In genomic region chr17:6685288-6685818, GRCm38 (mm10) we compare ENCODE assay signal across 10 mouse cellular contexts. TPM values are rescaled to one million over a fixed set of nuclear protein-coding genes. Genes with fewer than 3 reads are reported as not detected.
A peak's percentile ranks its signal among the peaks of the same experiment; 100 is the strongest.
DNase-seq lines count a peak whose midpoint lies in the region; ATAC-seq and TF ChIP-seq lines count a peak whose summit lies in the region.
"Not testable (repeated sequence)": the region's sequence is repeated elsewhere in the genome, so short reads cannot be mapped to it uniquely, and the experiment has no call there.
"Had no signal": no experiment of that assay in that cellular context is flagged by ENCODE, and none has a peak within 500 bp of the region (broad histone marks: within the 10 kb centered on the region; RNA-seq: fewer than 3 reads in every experiment).

No protein-coding gene starts in this region.

- not testable (repeated sequence) for H3K36me3 ChIP-seq in forebrain, embryonic 13.5 days (ENCODE audit: poor library complexity, severe bottlenecking); hindbrain, embryonic 13.5 days; limb, embryonic 11.5 days (ENCODE audit: control insufficient read depth, insufficient read depth, low read length)

- WGBS in forebrain, embryonic 13.5 days = 49% methylated on average over 4 of the region's 8 CpGs
- 47% methylated on average over 5 of the region's 8 CpGs for WGBS in hindbrain, embryonic 13.5 days
- 43% methylated on average over 3 of the region's 8 CpGs for WGBS in limb, embryonic 11.5 days

- not testable (repeated sequence) for H3K9ac ChIP-seq in forebrain, embryonic 13.5 days; hindbrain, embryonic 13.5 days; limb, embryonic 11.5 days (ENCODE audit: low read length)

- not testable (repeated sequence) for TF ChIP-seq CTCF in Patski (IDR thresholded peaks at IDR 0.05)

- H3K27me3 ChIP-seq in Patski; forebrain, embryonic 13.5 days; hindbrain, embryonic 13.5 days; limb, embryonic 11.5 days (ENCODE audit: control insufficient read depth, insufficient read depth, low read length): not testable (repeated sequence)

- not testable (repeated sequence) for H3K4me2 ChIP-seq in forebrain, embryonic 13.5 days; hindbrain, embryonic 13.5 days; limb, embryonic 11.5 days (ENCODE audit: low read depth, severe bottlenecking)

- not testable (repeated sequence) for H3K4me1 ChIP-seq in forebrain, embryonic 13.5 days; hindbrain, embryonic 13.5 days (replicated peaks); limb, embryonic 11.5 days (ENCODE audit: control insufficient read depth, insufficient read depth, low read length)

- POLR2A ChIA-PET in Patski (lab: Charles Lee) = not testable (repeated sequence)

- in situ Hi-C loops in Patski (cut with MboI; ENCODE audit: low pct_unique_long_range_greater_than_20kb) = loop anchor here (25.0 kb wide), 1 partner anchor 598 kb away; the partner anchor contains the start of genes Gtf2h5 and Serac1

- CTCF ChIA-PET in Patski (lab: Charles Lee) = not testable (repeated sequence)

- H3K27ac ChIP-seq in forebrain, embryonic 13.5 days; hindbrain, embryonic 13.5 days; limb, embryonic 11.5 days (replicated peaks; ENCODE audit: low read depth, low read length): not testable (repeated sequence)

- ATAC-seq in Patski = peak; percentile 12
- ATAC-seq in forebrain, embryonic 13.5 days = peak; percentile 66
- ATAC-seq in hindbrain, embryonic 13.5 days (ENCODE audit: low FRiP score) = peak; percentile 57; the same call in 1 of the 2 replicates
- ATAC-seq in limb, embryonic 11.5 days (ENCODE audit: insufficient number of reproducible peaks, low FRiP score, low TSS enrichment, low read depth) = peak; percentile 6; the same call in 1 of the 2 replicates
- peak; percentile 40; the same call in 1 of the 2 replicates for ATAC-seq in monocyte, adult 5-6 weeks (replicated peaks; ENCODE audit: insufficient number of reproducible peaks, low FRiP score, low TSS enrichment, poor library complexity, severe bottlenecking)

- not testable (repeated sequence) for H3K9me3 ChIP-seq in forebrain, embryonic 13.5 days (replicated peaks); hindbrain, embryonic 13.5 days; limb, embryonic 11.5 days (ENCODE audit: control insufficient read depth, low read length)

- not testable (repeated sequence) for DNase-seq in Patski (ENCODE audit: low read depth, low spot score); limb, embryonic 11.5 days (ENCODE audit: low spot score)
- peak; percentile 51 to 61 for DNase-seq in heart, adult 9 months (ENCODE audit: low spot score in 2 of 2)
- DNase-seq in lung, postnatal 36 days = peak; percentile 33
- DNase-seq in urinary bladder, postnatal 14 days (ENCODE audit: low spot score) = peak; percentile 11

- H3K4me3 ChIP-seq in forebrain, embryonic 13.5 days; hindbrain, embryonic 13.5 days; limb, embryonic 11.5 days (ENCODE audit: low read depth, low read length): not testable (repeated sequence)

RNA-seq across cellular contexts. Expression of gene Sytl3, which starts 26.5 kb away (rescaled TPM):
- not detected for polyA plus RNA-seq in Patski (2021)
- polyA plus RNA-seq in forebrain, embryonic 13.5 days (2015; fragmentation: Nextera tagmentation; extraction: Ambion mirVana) = 0.35 and 0.43 TPM in 2 replicates
- 0.40 and 0.78 TPM in 2 replicates for polyA plus RNA-seq in hindbrain, embryonic 13.5 days (2015; fragmentation: Nextera tagmentation; extraction: Ambion mirVana)
- not detected in 2 replicates for polyA plus RNA-seq in limb, embryonic 11.5 days (2014; fragmentation: Nextera tagmentation; extraction: Ambion mirVana)
- 92.4 to 237 TPM (median 127 TPM) in 3 replicates for total RNA-seq in monocyte, adult 5-6 weeks (2017)
- total RNA-seq: layer of hippocampus, postnatal 36 days had no signal
- polyA plus RNA-seq: midbrain, embryonic 12.5 days had no signal

RNA-seq across cellular contexts. Expression of gene Dynlt1f, which starts 29.7 kb away (rescaled TPM):
- 126 TPM for polyA plus RNA-seq in Patski (2021)
- polyA plus RNA-seq in forebrain, embryonic 13.5 days (2015; fragmentation: Nextera tagmentation; extraction: Ambion mirVana) = 317 and 334 TPM in 2 replicates
- 338 and 340 TPM in 2 replicates for polyA plus RNA-seq in hindbrain, embryonic 13.5 days (2015; fragmentation: Nextera tagmentation; extraction: Ambion mirVana)
- 323 and 342 TPM in 2 replicates for polyA plus RNA-seq in limb, embryonic 11.5 days (2014; fragmentation: Nextera tagmentation; extraction: Ambion mirVana)
- total RNA-seq in monocyte, adult 5-6 weeks (2017) = 31.2 to 93.9 TPM (median 54.5 TPM) in 3 replicates

Comparison
In these comparisons a context has a peak if more than half of its experiments do, and no peak if none do; other contexts are left out.
1. ATAC-seq: peak in every context shown above with its lines; median percentile 66 in forebrain, embryonic 13.5 days; 57 in hindbrain, embryonic 13.5 days; 40 in monocyte, adult 5-6 weeks; 12 in Patski; 6 in limb, embryonic 11.5 days.